Mouse (Mus musculus) colon, adult 2 months (tissue): ENCODE measurements around the gene Rcl1. TPM values are rescaled to one million over a fixed set of nuclear protein-coding genes. Genes with fewer than 3 reads are reported as not detected.

Experiments
- polyA plus RNA-seq: library from polyadenylated mRNA; depleted of rRNA; stranded (reverse); fragments of >200 nt; gene quantifications from 2 replicates; pipeline ENCODE4 v1.2.3, GENCODE M21; 2012; rRNA removed

Gene Rcl1
- polyA plus RNA-seq, result 9.7 and 13.4 TPM in 2 replicates

GRCm38 (mm10) chr19:29100874-29101542, at the start of gene Rcl1:
Gene Rcl1, plus strand, starts transcription at chr19:29101375.

Other genes starting within 250 kb of the Rcl1 start
- 24.7 and 32.5 TPM in 2 replicates for gene Plpp6, start 137.4 kb upstream of the Rcl1 start, polyA plus RNA-seq
- gene 4430402I18Rik, start 133.6 kb upstream of the Rcl1 start, polyA plus RNA-seq, result 0.66 and 0.93 TPM in 2 replicates
- 6.2 and 7.1 TPM in 2 replicates for gene Cdc37l1, start 111.0 kb upstream of the Rcl1 start, polyA plus RNA-seq
- gene Ak3, start 53.4 kb upstream of the Rcl1 start, polyA plus RNA-seq, result 129 and 138 TPM in 2 replicates
- gene Jak2, start 150.5 kb downstream of the Rcl1 start, polyA plus RNA-seq, result 6.7 and 7.3 TPM in 2 replicates
- gene Insl6, start 224.0 kb downstream of the Rcl1 start, polyA plus RNA-seq, result 2.0 and 3.3 TPM in 2 replicates
- gene Rln1, start 233.3 kb downstream of the Rcl1 start, polyA plus RNA-seq, result not detected in 2 replicates